Mouse (Mus musculus): Measurements from ENCODE around the gene Socs3. TPM values are rescaled to one million over a fixed set of nuclear protein-coding genes. Genes with fewer than 3 reads are reported as not detected.
A peak's percentile ranks its signal among the peaks of the same experiment; 100 is the strongest.

The Socs3 gene
- total and polyA plus RNA-seq, 3 experiments = 0.96 to 1.9 TPM; not detected in 1

DNA sequence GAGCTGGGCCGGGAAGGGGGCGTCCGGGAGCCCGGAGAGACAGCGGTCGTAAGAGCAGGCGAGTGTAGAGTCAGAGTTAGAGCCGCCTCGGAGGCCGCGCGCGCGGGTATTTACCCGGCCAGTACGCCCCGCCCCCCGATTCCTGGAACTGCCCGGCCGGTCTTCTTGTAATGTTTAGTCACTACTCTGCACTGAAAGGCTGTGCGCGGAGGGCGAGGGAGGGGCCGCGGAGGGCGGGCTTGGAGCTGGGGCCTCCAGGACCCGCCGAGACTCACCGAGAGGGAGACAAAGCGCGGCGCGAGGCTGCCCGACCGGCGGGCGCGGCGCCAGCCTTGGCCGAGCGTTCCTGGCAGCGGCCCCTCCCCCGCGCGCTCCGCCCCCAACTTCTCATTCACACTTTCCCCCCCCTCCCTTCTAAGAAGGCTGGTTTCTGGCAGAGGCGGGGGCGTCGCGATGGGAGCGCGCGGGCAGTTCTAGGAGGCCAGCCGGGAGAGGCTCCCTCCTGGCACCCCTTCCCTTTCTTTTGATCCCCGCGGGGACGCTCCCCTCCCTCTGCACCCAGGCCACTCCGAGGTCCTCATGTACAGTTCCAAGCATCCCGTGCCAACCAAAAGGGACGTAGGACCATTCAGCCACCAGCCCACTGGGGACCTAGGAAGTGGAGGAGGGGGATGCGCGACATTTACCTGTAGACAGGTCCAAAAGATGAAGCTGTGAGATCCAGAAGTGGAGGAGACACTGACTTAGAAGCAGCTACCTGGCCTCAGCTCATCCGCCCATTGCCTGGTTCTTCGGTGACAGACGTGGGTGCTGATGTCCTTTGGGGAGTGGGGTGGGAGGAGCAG lies 525 bp downstream of the Socs3 start:
- peak overlapping the region; percentile 62 for H3K27ac ChIP-seq (ENCODE audit: control insufficient read depth, low read depth, low read length)
- no peaks in the 10 kb centered on the region for H3K4me1 ChIP-seq (ENCODE audit: control insufficient read depth in 1 of 2, insufficient read depth in 2 of 2, low read length in 2 of 2)
- no peaks in the 10 kb centered on the region for H3K9me3 ChIP-seq (replicated peaks; ENCODE audit: insufficient read depth, low read length)

DNA sequence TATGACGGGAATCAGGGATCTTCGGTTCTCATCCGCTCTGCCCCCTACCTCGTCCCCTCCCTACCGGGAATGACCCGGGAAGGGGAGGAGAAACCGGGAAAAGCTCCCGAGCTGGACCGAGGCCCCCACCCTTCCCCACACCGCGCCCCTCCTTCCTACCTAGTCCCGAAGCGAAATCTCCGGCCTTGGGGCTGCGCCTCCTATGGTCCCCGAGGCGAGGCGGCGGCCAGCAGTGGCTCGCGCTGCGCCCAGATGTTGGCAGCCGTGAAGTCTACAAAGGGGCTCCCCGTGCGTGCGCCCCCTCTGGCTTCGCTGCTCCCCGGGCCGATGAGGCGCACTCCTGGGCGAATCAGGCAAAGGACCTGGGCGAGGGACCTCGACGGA lies 1.1 kb downstream of the Socs3 start:
- peak overlapping the region; percentile 62 for H3K27ac ChIP-seq (ENCODE audit: control insufficient read depth, low read depth, low read length)
- DNase-seq (ENCODE audit: low read depth, low spot score) = no peak

More for the DNA sequence above, 525 bp downstream of the Socs3 start:
- peak; percentile 95 for DNase-seq (ENCODE audit: low read depth, low spot score)
- peak overlapping the region; percentile 91 for H3K9ac ChIP-seq (ENCODE audit: control insufficient read depth, low read depth, low read length, poor library complexity, severe bottlenecking)
- H3K36me3 ChIP-seq (ENCODE audit: control insufficient read depth in 1 of 2, insufficient read depth in 2 of 2, low read length in 2 of 2) = no peaks in the 10 kb centered on the region
- peaks cover 14 to 22% of the 10 kb centered on the region in 2 experiments for H3K27me3 ChIP-seq (ENCODE audit: control insufficient read depth in 1 of 2, insufficient read depth in 2 of 2, low read length in 2 of 2)
- H3K4me3 ChIP-seq (ENCODE audit: control insufficient read depth in 1 of 2, insufficient read depth in 1 of 2, low read depth in 2 of 2, low read length in 2 of 2) = peak overlapping the region; percentile 76 to 81
- no peak for TF ChIP-seq MYC (IDR thresholded peaks at IDR 0.05; ENCODE audit: low read depth, low read length)
- TF ChIP-seq EP300 (IDR thresholded peaks at IDR 0.05; ENCODE audit: low read depth in 1 of 2, low read length in 2 of 2) = peak in 1 of 2 experiments; percentile 28; a peak in 1 of 4 replicates
- peak; percentile 41; the same call in 1 of the 2 replicates for TF ChIP-seq ETS1 (IDR thresholded peaks at IDR 0.05; ENCODE audit: low read depth, low read length)
- peak in 1 of 3 experiments; percentile 13; a peak in 1 of 6 replicates for TF ChIP-seq CTCF (IDR thresholded peaks at IDR 0.05 in 2 of 3, conservative IDR thresholded peaks at IDR 0.05 in 1 of 3; ENCODE audit: control insufficient read depth in 1 of 3, insufficient read depth in 1 of 3, low read depth in 2 of 3, low read length in 3 of 3, poor library complexity in 1 of 3, severe bottlenecking in 1 of 3)
- TF ChIP-seq RCOR1 (IDR thresholded peaks at IDR 0.05; ENCODE audit: low read depth, low read length) = no peak; the same call in 1 of the 2 replicates
- peak; percentile 56; the same call in 1 of the 2 replicates for TF ChIP-seq NELFE (IDR thresholded peaks at IDR 0.05; ENCODE audit: low read depth, low read length)
- peak; percentile 62; the same call in 1 of the 2 replicates for TF ChIP-seq TBP (IDR thresholded peaks at IDR 0.05; ENCODE audit: low read depth, low read length)
- peak; percentile 60; the same call in 1 of the 2 replicates for TF ChIP-seq SIN3A (IDR thresholded peaks at IDR 0.05; ENCODE audit: low read length)
- TF ChIP-seq BHLHE40 (IDR thresholded peaks at IDR 0.05; ENCODE audit: borderline replicate concordance, low read depth, low read length) = no peak
- no peak for TF ChIP-seq USF2 (IDR thresholded peaks at IDR 0.05; ENCODE audit: borderline replicate concordance in 1 of 2, insufficient read depth in 1 of 2, low read depth in 1 of 2, low read length in 2 of 2)
- TF ChIP-seq ZC3H11A (IDR thresholded peaks at IDR 0.05; ENCODE audit: low read depth, low read length) = no peak
- TF ChIP-seq ELF1 (IDR thresholded peaks at IDR 0.05; ENCODE audit: low read depth, low read length) = peak; percentile 29; the same call in 1 of the 2 replicates
- TF ChIP-seq TCF12 (IDR thresholded peaks at IDR 0.05; ENCODE audit: low read depth, low read length) = peak; percentile 23; the same call in 1 of the 2 replicates
- TF ChIP-seq E2F4 (IDR thresholded peaks at IDR 0.05; ENCODE audit: borderline replicate concordance, low read depth, low read length) = peak; percentile 48; the same call in 1 of the 2 replicates
- TF ChIP-seq ZKSCAN1 (IDR thresholded peaks at IDR 0.05; ENCODE audit: low read depth, low read length) = no peak
- TF ChIP-seq UBTF (IDR thresholded peaks at IDR 0.05; ENCODE audit: borderline replicate concordance, insufficient read depth, low read depth, low read length) = peak; percentile 93
- no peak for TF ChIP-seq SMC3 (IDR thresholded peaks at IDR 0.05; ENCODE audit: low read depth, low read length)
- TF ChIP-seq TAL1 (IDR thresholded peaks at IDR 0.05; ENCODE audit: low read length) = no peak
- TF ChIP-seq MAZ (IDR thresholded peaks at IDR 0.05; ENCODE audit: low read depth, low read length) = peak; percentile 96
- no peak for TF ChIP-seq HCFC1 (IDR thresholded peaks at IDR 0.05; ENCODE audit: low read depth, low read length)
- TF ChIP-seq POLR2A (IDR thresholded peaks at IDR 0.05; ENCODE audit: control insufficient read depth in 1 of 2, insufficient read depth in 1 of 2, low read depth in 1 of 2, low read length in 2 of 2, poor library complexity in 1 of 2) = peak in 1 of 2 experiments; percentile 56; a peak in 2 of 4 replicates
- peak; percentile 14; the same call in 1 of the 2 replicates for TF ChIP-seq MXI1 (IDR thresholded peaks at IDR 0.05; ENCODE audit: low read depth, low read length)
- peaks cover 2% of the 10 kb centered on the region; the same call in 1 of the 2 replicates for H3K79me2 ChIP-seq (ENCODE audit: control insufficient read depth, insufficient read depth, low read length, poor library complexity)

More for the DNA sequence above, 1.1 kb downstream of the Socs3 start:
- no peak for TF ChIP-seq MAFK (IDR thresholded peaks at IDR 0.05; ENCODE audit: borderline replicate concordance, low read depth, low read length)
- no peak for TF ChIP-seq KAT2A (conservative IDR thresholded peaks at IDR 0.05; ENCODE audit: low read depth, low read length)
- TF ChIP-seq BHLHE40 (IDR thresholded peaks at IDR 0.05; ENCODE audit: borderline replicate concordance, low read depth, low read length) = no peak
- TF ChIP-seq HCFC1 (IDR thresholded peaks at IDR 0.05; ENCODE audit: low read depth, low read length) = no peak
- TF ChIP-seq CHD2 (IDR thresholded peaks at IDR 0.05; ENCODE audit: low read length) = no peak
- TF ChIP-seq MAX (IDR thresholded peaks at IDR 0.05; ENCODE audit: low read length) = no peak
- no peak for TF ChIP-seq JUND (IDR thresholded peaks at IDR 0.05; ENCODE audit: low read depth, low read length)
- TF ChIP-seq MYB (IDR thresholded peaks at IDR 0.05; ENCODE audit: low read depth, low read length) = no peak
- TF ChIP-seq POLR2AphosphoS5 (IDR thresholded peaks at IDR 0.05; ENCODE audit: borderline replicate concordance, low read depth, low read length) = no peak
- TF ChIP-seq ELF1 (IDR thresholded peaks at IDR 0.05; ENCODE audit: low read depth, low read length) = no peak
- TF ChIP-seq USF1 (IDR thresholded peaks at IDR 0.05; ENCODE audit: low read depth, low read length) = no peak
- TF ChIP-seq GATA1 (IDR thresholded peaks at IDR 0.05; ENCODE audit: low read depth, low read length) = no peak
- TF ChIP-seq MYC (IDR thresholded peaks at IDR 0.05; ENCODE audit: low read depth, low read length) = no peak
- no peak for TF ChIP-seq USF2 (IDR thresholded peaks at IDR 0.05; ENCODE audit: borderline replicate concordance in 1 of 2, insufficient read depth in 1 of 2, low read depth in 1 of 2, low read length in 2 of 2)
- no peak for TF ChIP-seq E2F4 (IDR thresholded peaks at IDR 0.05; ENCODE audit: borderline replicate concordance, low read depth, low read length)
- TF ChIP-seq ZC3H11A (IDR thresholded peaks at IDR 0.05; ENCODE audit: low read depth, low read length) = no peak
- H3K4me1 ChIP-seq (ENCODE audit: control insufficient read depth in 1 of 2, insufficient read depth in 2 of 2, low read length in 2 of 2) = no peaks in the 10 kb centered on the region
- peak overlapping the region; percentile 76 to 81 for H3K4me3 ChIP-seq (ENCODE audit: control insufficient read depth in 1 of 2, insufficient read depth in 1 of 2, low read depth in 2 of 2, low read length in 2 of 2)
- peak overlapping the region; percentile 91 for H3K9ac ChIP-seq (ENCODE audit: control insufficient read depth, low read depth, low read length, poor library complexity, severe bottlenecking)
- H3K27me3 ChIP-seq (ENCODE audit: control insufficient read depth in 1 of 2, insufficient read depth in 2 of 2, low read length in 2 of 2) = peaks cover 9 to 15% of the 10 kb centered on the region in 2 experiments
- H3K79me2 ChIP-seq (ENCODE audit: control insufficient read depth, insufficient read depth, low read length, poor library complexity) = peaks cover 2% of the 10 kb centered on the region; the same call in 1 of the 2 replicates
- H3K9me3 ChIP-seq (replicated peaks; ENCODE audit: insufficient read depth, low read length) = no peaks in the 10 kb centered on the region
- no peaks in the 10 kb centered on the region for H3K36me3 ChIP-seq (ENCODE audit: control insufficient read depth in 1 of 2, insufficient read depth in 2 of 2, low read length in 2 of 2)
